Mouse (Mus musculus): ENCODE measurements around the gene Rnf182. TPM values are rescaled to one million over a fixed set of nuclear protein-coding genes. Genes with fewer than 3 reads are reported as not detected.

Rnf182 gene
- polyA plus RNA-seq, 1 experiment, result 0.03 TPM

DNA sequence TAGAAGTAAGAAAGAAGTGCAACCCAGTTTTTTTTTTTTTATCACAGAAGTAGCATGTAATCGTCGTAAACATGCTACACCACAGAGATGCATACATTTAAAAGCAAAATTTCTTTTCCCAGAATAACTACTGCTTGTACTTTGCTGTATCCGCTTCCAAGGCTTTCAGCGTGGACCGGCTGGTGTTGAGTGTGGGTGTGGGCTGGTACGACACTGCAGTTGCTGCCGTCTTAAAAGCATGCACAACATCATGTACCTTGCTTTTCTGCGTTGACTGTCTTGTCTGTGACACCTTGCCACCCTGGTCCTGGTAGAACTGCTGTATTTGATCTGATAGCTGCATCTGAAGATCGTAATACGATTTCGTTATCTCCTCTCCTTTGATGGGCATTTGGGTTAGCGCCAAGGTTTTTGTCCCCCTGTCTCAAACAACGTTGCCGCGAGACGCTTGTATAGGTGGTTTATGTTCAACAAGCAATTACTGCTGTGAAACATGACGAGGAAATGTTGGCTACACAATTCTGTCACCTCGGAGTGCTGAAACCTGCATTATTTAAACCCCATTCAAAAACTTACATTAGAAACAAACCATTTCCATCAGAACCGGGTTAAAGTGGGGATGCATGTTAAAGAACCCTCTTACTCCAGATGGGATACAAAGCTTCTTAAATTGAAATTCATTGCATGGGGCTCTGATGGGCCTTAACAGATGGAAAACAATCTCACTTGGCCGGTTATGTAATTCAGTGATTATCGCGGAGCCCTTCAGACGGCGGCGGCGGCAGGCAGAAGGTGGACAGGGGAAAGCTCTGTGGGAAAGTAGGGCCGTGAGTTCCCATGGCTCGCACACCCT is 23.5 kb upstream of the Rnf182 start:
- no peaks in the 10 kb centered on the region for H3K36me3 ChIP-seq (ENCODE audit: control insufficient read depth, insufficient read depth, low read length)
- peaks cover 5% of the 10 kb centered on the region for H3K27me3 ChIP-seq (ENCODE audit: control insufficient read depth, insufficient read depth, low read length)
- 0 out of 2 replicates have a peak, but pooled peaks cover 2% of the 10 kb centered on the region for H3K4me1 ChIP-seq (ENCODE audit: control insufficient read depth, insufficient read depth, insufficient read length, low read length)
- TF ChIP-seq CTCF (IDR thresholded peaks at IDR 0.05; ENCODE audit: extremely low read depth, insufficient read length, insufficient replicate concordance, low read depth, low read length) (no peak), POLR2A (IDR thresholded peaks at IDR 0.05; ENCODE audit: low read depth, low read length) (no peak)
- WGBS, result 63% methylated on average over 28 of the region's 28 CpGs
- H3K4me3 ChIP-seq (ENCODE audit: low read depth, low read length), result no peak overlapping the region
- H3K27ac ChIP-seq (ENCODE audit: insufficient read depth, low read depth, low read length), result no peak overlapping the region

DNA sequence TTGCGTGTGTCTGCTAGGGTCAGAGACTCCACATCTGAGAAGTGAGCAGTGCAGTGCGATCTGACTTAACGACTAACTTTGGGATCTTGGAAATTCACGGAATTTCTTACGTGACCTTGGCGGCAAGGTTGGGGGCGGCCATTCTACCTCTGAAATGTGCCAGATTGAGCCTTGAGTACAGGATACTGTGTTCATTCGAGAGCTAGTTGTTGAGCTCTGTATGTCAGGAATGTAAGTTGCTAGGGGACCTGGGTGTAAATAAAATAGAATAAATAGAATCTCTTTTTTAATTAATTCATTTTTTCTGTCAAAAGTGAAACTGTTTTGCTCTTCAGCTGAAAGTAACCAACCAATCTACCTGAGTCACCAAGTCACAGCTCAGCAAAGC is 22.8 kb upstream of the Rnf182 start:
- TF ChIP-seq CTCF (IDR thresholded peaks at IDR 0.05; ENCODE audit: extremely low read depth, insufficient read length, insufficient replicate concordance, low read depth, low read length) (no peak), POLR2A (IDR thresholded peaks at IDR 0.05; ENCODE audit: low read depth, low read length) (no peak)
- WGBS, result 41% methylated on average over 8 of the region's 8 CpGs
- no peak overlapping the region for H3K4me3 ChIP-seq (ENCODE audit: low read depth, low read length)

DNA sequence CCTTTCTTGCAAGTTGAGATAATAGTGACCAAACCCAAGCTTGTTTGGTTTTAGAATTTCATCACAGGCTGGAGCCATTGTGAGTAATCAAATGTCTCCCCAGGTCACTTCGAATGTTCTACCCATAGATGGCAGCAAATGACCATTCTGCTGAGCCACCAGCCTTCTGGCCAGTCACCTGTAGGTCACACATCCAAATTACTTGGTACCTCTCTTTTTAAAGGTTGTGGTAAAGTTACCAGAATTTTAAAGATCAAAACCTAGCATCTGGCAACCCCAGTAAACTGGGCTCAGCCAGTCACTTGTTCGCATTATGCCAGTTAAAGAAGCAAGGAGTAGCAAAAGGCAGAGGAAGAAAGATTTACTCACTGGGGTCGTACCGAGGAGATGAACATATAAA is 19.6 kb upstream of the Rnf182 start:
- Histone ChIP-seq H3K4me3 (ENCODE audit: low read depth, low read length) (no peak overlapping the region), H3K27ac (ENCODE audit: insufficient read depth, low read depth, low read length) (no peak overlapping the region), H3K4me1 (ENCODE audit: control insufficient read depth, insufficient read depth, insufficient read length, low read length) (0 out of 2 replicates have a peak, but pooled peaks cover 2% of the 10 kb centered on the region), H3K36me3 (ENCODE audit: control insufficient read depth, insufficient read depth, low read length) (no peaks in the 10 kb centered on the region), H3K27me3 (ENCODE audit: control insufficient read depth, insufficient read depth, low read length) (peaks cover 5% of the 10 kb centered on the region)
- TF ChIP-seq CTCF (IDR thresholded peaks at IDR 0.05; ENCODE audit: extremely low read depth, insufficient read length, insufficient replicate concordance, low read depth, low read length) (peak; percentile 61; the same call in 1 of the 2 replicates), POLR2A (IDR thresholded peaks at IDR 0.05; ENCODE audit: low read depth, low read length) (no peak)
- WGBS, result 60% methylated on average over 4 of the region's 4 CpGs

More for the DNA sequence above, 22.8 kb upstream of the Rnf182 start:
- Histone ChIP-seq H3K27me3 (ENCODE audit: control insufficient read depth, insufficient read depth, low read length) (peaks cover 5% of the 10 kb centered on the region), H3K4me1 (ENCODE audit: control insufficient read depth, insufficient read depth, insufficient read length, low read length) (0 out of 2 replicates have a peak, but pooled peaks cover 2% of the 10 kb centered on the region), H3K36me3 (ENCODE audit: control insufficient read depth, insufficient read depth, low read length) (no peaks in the 10 kb centered on the region), H3K27ac (ENCODE audit: insufficient read depth, low read depth, low read length) (no peak overlapping the region)

- TF ChIP-seq POLR2A (IDR thresholded peaks at IDR 0.05; ENCODE audit: low read depth, low read length), result no peak
- TF ChIP-seq CTCF (IDR thresholded peaks at IDR 0.05; ENCODE audit: extremely low read depth, insufficient read length, insufficient replicate concordance, low read depth, low read length), result no peak
- Histone ChIP-seq H3K27me3 (ENCODE audit: control insufficient read depth, insufficient read depth, low read length) (no peaks in the 10 kb centered on the region), H3K36me3 (ENCODE audit: control insufficient read depth, insufficient read depth, low read length) (no peaks in the 10 kb centered on the region), H3K4me3 (ENCODE audit: low read depth, low read length) (no peak overlapping the region), H3K4me1 (ENCODE audit: control insufficient read depth, insufficient read depth, insufficient read length, low read length) (no peaks in the 10 kb centered on the region), H3K27ac (ENCODE audit: insufficient read depth, low read depth, low read length) (no peak overlapping the region)
- WGBS, result 90% methylated on average over 6 of the region's 6 CpGs
Observed at GRCm38 (mm10) chr13:43600967-43601366, 14.5 kb upstream of the Rnf182 start.

GRCm38 (mm10) chr13:43602440-43602839 is 13.1 kb upstream of the Rnf182 start:
- Histone ChIP-seq H3K4me3 (ENCODE audit: low read depth, low read length) (no peak overlapping the region), H3K27me3 (ENCODE audit: control insufficient read depth, insufficient read depth, low read length) (no peaks in the 10 kb centered on the region), H3K27ac (ENCODE audit: insufficient read depth, low read depth, low read length) (no peak overlapping the region), H3K36me3 (ENCODE audit: control insufficient read depth, insufficient read depth, low read length) (no peaks in the 10 kb centered on the region), H3K4me1 (ENCODE audit: control insufficient read depth, insufficient read depth, insufficient read length, low read length) (no peaks in the 10 kb centered on the region)
- TF ChIP-seq CTCF (IDR thresholded peaks at IDR 0.05; ENCODE audit: extremely low read depth, insufficient read length, insufficient replicate concordance, low read depth, low read length) (no peak), POLR2A (IDR thresholded peaks at IDR 0.05; ENCODE audit: low read depth, low read length) (no peak)
- WGBS, result 79% methylated on average over 2 of the region's 2 CpGs

DNA sequence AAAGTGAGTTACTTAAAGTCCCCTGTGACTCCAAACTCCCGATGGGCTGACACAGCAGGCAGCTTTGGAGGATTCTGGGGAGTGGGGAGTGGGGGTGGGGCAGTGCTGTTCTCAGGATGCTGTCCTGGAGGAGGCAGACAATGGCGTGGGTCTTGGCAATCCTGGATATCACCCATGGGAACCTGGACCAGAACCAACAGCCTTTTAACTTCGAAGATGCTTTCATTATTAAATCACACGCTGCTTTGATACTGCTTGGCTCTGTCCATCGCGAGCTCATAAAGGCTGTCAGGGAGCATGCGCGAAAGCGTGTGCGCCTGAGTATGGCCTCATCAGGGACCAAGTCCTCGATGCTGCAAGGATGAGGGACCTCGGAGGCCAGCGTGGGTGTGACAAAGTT is 12.5 kb upstream of the Rnf182 start:
- no peaks in the 10 kb centered on the region for H3K27me3 ChIP-seq (ENCODE audit: control insufficient read depth, insufficient read depth, low read length)
- H3K4me1 ChIP-seq (ENCODE audit: control insufficient read depth, insufficient read depth, insufficient read length, low read length), result no peaks in the 10 kb centered on the region
- no peak for TF ChIP-seq POLR2A (IDR thresholded peaks at IDR 0.05; ENCODE audit: low read depth, low read length)
- no peak for TF ChIP-seq CTCF (IDR thresholded peaks at IDR 0.05; ENCODE audit: extremely low read depth, insufficient read length, insufficient replicate concordance, low read depth, low read length)
- H3K36me3 ChIP-seq (ENCODE audit: control insufficient read depth, insufficient read depth, low read length), result no peaks in the 10 kb centered on the region
- no peak overlapping the region for H3K27ac ChIP-seq (ENCODE audit: insufficient read depth, low read depth, low read length)
- WGBS, result 63% methylated on average over 13 of the region's 13 CpGs
- no peak overlapping the region for H3K4me3 ChIP-seq (ENCODE audit: low read depth, low read length)

GRCm38 (mm10) chr13:43608854-43609253 is 6.7 kb upstream of the Rnf182 start:
- peaks cover 2% of the 10 kb centered on the region; the same call in 1 of the 2 replicates for H3K27me3 ChIP-seq (ENCODE audit: control insufficient read depth, insufficient read depth, low read length)
- no peak overlapping the region for H3K27ac ChIP-seq (ENCODE audit: insufficient read depth, low read depth, low read length)
- no peak overlapping the region for H3K4me3 ChIP-seq (ENCODE audit: low read depth, low read length)
- H3K36me3 ChIP-seq (ENCODE audit: control insufficient read depth, insufficient read depth, low read length), result no peaks in the 10 kb centered on the region
- TF ChIP-seq POLR2A (IDR thresholded peaks at IDR 0.05; ENCODE audit: low read depth, low read length), result no peak
- no peak for TF ChIP-seq CTCF (IDR thresholded peaks at IDR 0.05; ENCODE audit: extremely low read depth, insufficient read length, insufficient replicate concordance, low read depth, low read length)
- no peaks in the 10 kb centered on the region for H3K4me1 ChIP-seq (ENCODE audit: control insufficient read depth, insufficient read depth, insufficient read length, low read length)
- 79% methylated on average over 6 of the region's 6 CpGs for WGBS
